ENCODE assay signal across 13 mouse cellular contexts in genomic region chr7:133133552-133133951, GRCm38 (mm10). TPM values are rescaled to one million over a fixed set of nuclear protein-coding genes. Genes with fewer than 3 reads are reported as not detected.
DNase-seq lines count a peak whose midpoint lies in the region; ATAC-seq and TF ChIP-seq lines count a peak whose summit lies in the region.
"Had no signal": no experiment of that assay in that cellular context is flagged by ENCODE, and none has a peak within 500 bp of the region (broad histone marks: within the 10 kb centered on the region; RNA-seq: fewer than 3 reads in every experiment).

No protein-coding gene starts in this region.

- no peak overlapping the region for H3K27ac ChIP-seq in left cerebral cortex, adult 2 months
- no peak overlapping the region for H3K27ac ChIP-seq in CH12.LX (ENCODE audit: insufficient read depth, low read depth)
- H3K27ac ChIP-seq: forebrain, embryonic 10.5 days; liver, embryonic 15.5 days had no signal

- peak; percentile 85 for ATAC-seq in common myeloid progenitor, adult 5-6 weeks (replicated peaks; ENCODE audit: low read depth, poor library complexity, severe bottlenecking)

- DNase-seq in adrenal gland, postnatal 25 days: peak; percentile 10
- no peak for DNase-seq in adrenal gland, postnatal 4 days (ENCODE audit: low spot score in 2 of 2)
- no peak for DNase-seq in left cerebral cortex, adult 2 months (ENCODE audit: extremely low spot score in 1 of 2, low spot score in 2 of 2)
- no peak for DNase-seq in left cerebral cortex, postnatal 4 days
- DNase-seq in CH12.LX (ENCODE audit: extremely low read depth): peak; percentile 1
- no peak for DNase-seq in right cerebral cortex, postnatal 25 days
- DNase-seq in testis, postnatal 14 days (ENCODE audit: low spot score): no peak
- DNase-seq: gastrocnemius, postnatal 25 days; heart, postnatal 10 days; kidney, adult 9 months had no signal

- TF ChIP-seq RAD21 in CH12.LX (IDR thresholded peaks at IDR 0.05; ENCODE audit: low read depth, low read length): peak; percentile 35

- no peak overlapping the region for H3K4me3 ChIP-seq in left cerebral cortex, adult 2 months
- no peak overlapping the region for H3K4me3 ChIP-seq in CH12.LX (replicated peaks in 1 of 3; ENCODE audit: low read depth in 2 of 3, low read length in 2 of 3, poor library complexity in 1 of 3)
- H3K4me3 ChIP-seq: forebrain, embryonic 10.5 days; liver, embryonic 15.5 days had no signal

- peaks cover 5% of the 10 kb centered on the region for H3K9me3 ChIP-seq in CH12.LX (replicated peaks; ENCODE audit: low read length)
- H3K9me3 ChIP-seq: liver, embryonic 15.5 days had no signal

- no peak overlapping the region for H3K9ac ChIP-seq in CH12.LX (ENCODE audit: insufficient read depth, low read depth)
- H3K9ac ChIP-seq: liver, embryonic 15.5 days had no signal

- no peaks in the 10 kb centered on the region for H3K4me1 ChIP-seq in CH12.LX (ENCODE audit: control insufficient read depth in 1 of 2, insufficient read depth in 2 of 2)
- H3K4me1 ChIP-seq: forebrain, embryonic 10.5 days; liver, embryonic 15.5 days had no signal

- dilution Hi-C loops in CH12.LX (cut with MboI; ENCODE audit: extremely low pct_ligation_motif_present, extremely low pct_unique_long_range_greater_than_20kb, low sequenced_read_pairs): no loop called here

- intact Hi-C loops in left cerebral cortex, adult 2 months (cut with DNase I): no loop called here
- intact Hi-C loops in left cerebral cortex, postnatal 4 days (cut with DNase I): no loop called here

- no peak overlapping the region for H3K4me2 ChIP-seq in CH12.LX (ENCODE audit: insufficient read depth, low read depth, poor library complexity, severe bottlenecking)
- H3K4me2 ChIP-seq: liver, embryonic 15.5 days had no signal

- H3K79me2 ChIP-seq in CH12.LX (replicated peaks; ENCODE audit: control insufficient read depth, extremely low read depth, insufficient read depth, poor library complexity, severe bottlenecking): no peaks in the 10 kb centered on the region

- TF ChIP-seq POLR2A in CH12.LX (IDR thresholded peaks at IDR 0.05; ENCODE audit: low read depth, low read length): no peak

- TF ChIP-seq EP300 in CH12.LX (IDR thresholded peaks at IDR 0.05; ENCODE audit: low read length): no peak

- TF ChIP-seq CTCF in left cerebral cortex, adult 2 months (IDR thresholded peaks at IDR 0.05): peak; percentile 45
- peak in 1 of 2 experiments; percentile 55; a peak in 2 of 4 replicates for TF ChIP-seq CTCF in CH12.LX (conservative IDR thresholded peaks at IDR 0.05 in 1 of 2, IDR thresholded peaks at IDR 0.05 in 1 of 2; ENCODE audit: low read depth in 2 of 2, low read length in 2 of 2)

- no peaks in the 10 kb centered on the region for H3K36me3 ChIP-seq in CH12.LX (replicated peaks in 1 of 2; ENCODE audit: control insufficient read depth in 1 of 2, insufficient read depth in 1 of 2, low read length in 1 of 2)
- H3K36me3 ChIP-seq: forebrain, embryonic 10.5 days; liver, embryonic 15.5 days had no signal

- in situ Hi-C loops in CH12.LX (cut with MboI; ENCODE audit: low pct_ligation_motif_present, low pct_unique_long_range_greater_than_20kb, low sequenced_read_pairs): no loop called here

- peaks cover 63% of the 10 kb centered on the region for H3K27me3 ChIP-seq in CH12.LX (replicated peaks)
- H3K27me3 ChIP-seq: liver, embryonic 15.5 days had no signal

TF ChIP-seq in CH12.LX, 34 proteins besides CTCF, POLR2A, EP300 and RAD21:
- no peak for TF ChIP-seq ZC3H11A (IDR thresholded peaks at IDR 0.05; ENCODE audit: low read depth, low read length)
- peak; percentile 56 for TF ChIP-seq SMC3 (IDR thresholded peaks at IDR 0.05; ENCODE audit: low read depth, low read length)
- no peak for TF ChIP-seq TBP (conservative IDR thresholded peaks at IDR 0.05; ENCODE audit: low read depth, low read length)

RNA-seq across cellular contexts. Expression of gene Ctbp2, which starts 9.4 kb away (rescaled TPM):
- total RNA-seq in adrenal gland, postnatal 25 days (2021): 69.9 and 80.6 TPM in 2 replicates
- total RNA-seq in adrenal gland, postnatal 4 days (2021): 10 to 100 TPM; 86.7 to 94.1 TPM
- total RNA-seq in left cerebral cortex, adult 2 months (2021): 10 to 100 TPM; 30.1 to 30.6 TPM
- 10 to 100 TPM; 41.0 to 48.8 TPM for total RNA-seq in left cerebral cortex, postnatal 4 days (2021)
- total RNA-seq in CH12.LX (2012; rRNA removed): 0.68 and 0.71 TPM in 2 replicates
- 0.45 and 0.59 TPM in 2 replicates for total RNA-seq in CH12.LX (2014; rRNA removed)
- 1.1 and 1.2 TPM in 2 replicates for polyA plus RNA-seq in CH12.LX (2012; ENCODE audit: insufficient read length, low read depth)
- 28.7 and 43.4 TPM in 2 replicates for total RNA-seq in common myeloid progenitor, adult 5-6 weeks (2017)

RNA-seq across cellular contexts. Expression of gene Fgfr2, which starts 10.4 kb away (rescaled TPM):
- 181 and 186 TPM in 2 replicates for total RNA-seq in adrenal gland, postnatal 25 days (2021)
- total RNA-seq in adrenal gland, postnatal 4 days (2021): 100 to 1,000 TPM; 205 to 210 TPM
- 10 to 100 TPM; 47.3 to 47.4 TPM for total RNA-seq in left cerebral cortex, adult 2 months (2021)
- 10 to 100 TPM; 35.8 to 40.8 TPM for total RNA-seq in left cerebral cortex, postnatal 4 days (2021)
- not detected in 2 replicates for total RNA-seq in CH12.LX (2012; rRNA removed)
- total RNA-seq in CH12.LX (2014; rRNA removed): not detected in 2 replicates
- polyA plus RNA-seq in CH12.LX (2012; ENCODE audit: insufficient read length, low read depth): not detected in 2 replicates
- total RNA-seq in common myeloid progenitor, adult 5-6 weeks (2017): not detected in 2 replicates

Comparison
In these comparisons a context has a peak if more than half of its experiments do, and no peak if none do; other contexts are left out.
1. DNase-seq: peak in adrenal gland, postnatal 25 days (single experiment) and CH12.LX (single experiment); none in adrenal gland, postnatal 4 days (0 of 2), left cerebral cortex, adult 2 months (0 of 2), left cerebral cortex, postnatal 4 days (single experiment), right cerebral cortex, postnatal 25 days (single experiment) and testis, postnatal 14 days (single experiment).
2. RNA of gene Ctbp2, which starts 9.4 kb away (total RNA-seq): 86.7 to 94.1 TPM in adrenal gland, postnatal 4 days, 69.9 to 80.6 TPM in adrenal gland, postnatal 25 days, 41.0 to 48.8 TPM in left cerebral cortex, postnatal 4 days, 28.7 to 43.4 TPM in common myeloid progenitor, adult 5-6 weeks and 30.1 to 30.6 TPM in left cerebral cortex, adult 2 months; 0.45 to 0.71 TPM in CH12.LX; every median in the first group is over 10 times any median in the second.
3. RNA of gene Fgfr2, which starts 10.4 kb away (total RNA-seq): 205 to 210 TPM in adrenal gland, postnatal 4 days, 181 to 186 TPM in adrenal gland, postnatal 25 days, 47.3 to 47.4 TPM in left cerebral cortex, adult 2 months and 35.8 to 40.8 TPM in left cerebral cortex, postnatal 4 days; not detected in CH12.LX and not detected in common myeloid progenitor, adult 5-6 weeks; every median in the first group is over 10 times any median in the second.